Mouse (Mus musculus) intestine, embryonic 16.5 days (tissue): ENCODE measurements at regions not wholly inside any gene's neighbourhood (a gene's known extent, or its start where the extent isn't known, plus 50 kb on each side); places are given as distances from the start of the nearest gene placed in this dataset.
"Not testable (repeated sequence)": the region's sequence is repeated elsewhere in the genome, so short reads cannot be mapped to it uniquely, and the experiment has no call there.

Source experiments
- ATAC-seq: fragments of 200-750 bp; cut with Nextera tagmentation; 2 replicates; pipeline ENCODE4 v1.8.0; 2017; ENCODE audit warnings: moderate TSS enrichment, moderate library complexity
- H3K27ac ChIP-seq: fragments of 300-500 bp; sonication (generic); 2 replicates; pipeline ENCODE4 v1.5.1; 2014; ENCODE audit warnings: mild to moderate bottlenecking, low read length
- H3K27me3 ChIP-seq: fragments of 300-500 bp; sonication (generic); replicated peaks from 2 replicates; pipeline ENCODE4 v1.6.1; 2014; ENCODE audit warnings: low read length, control low read depth, mixed read lengths; ENCODE audit not compliant: control insufficient read depth, insufficient read depth
- H3K36me3 ChIP-seq: fragments of 300-500 bp; sonication (generic); 2 replicates; pipeline ENCODE4 v1.6.1; 2014; ENCODE audit warnings: low read length, control low read depth; ENCODE audit not compliant: control insufficient read depth, insufficient read depth
- H3K4me1 ChIP-seq: fragments of 300-500 bp; sonication (generic); 2 replicates; pipeline ENCODE4 v1.6.1; 2014; ENCODE audit warnings: low read length, control low read depth, mixed read lengths; ENCODE audit not compliant: control insufficient read depth, insufficient read depth
- H3K4me2 ChIP-seq: fragments of 300-500 bp; sonication (generic); 2 replicates; pipeline ENCODE4 v1.6.1; 2014; ENCODE audit warnings: low read depth, low read length, control low read depth
- H3K4me3 ChIP-seq: fragments of 300-500 bp; sonication (generic); 2 replicates; pipeline ENCODE4 v1.5.1; 2014; ENCODE audit warnings: mild to moderate bottlenecking, low read length
- H3K9ac ChIP-seq: fragments of 300-500 bp; sonication (generic); 2 replicates; pipeline ENCODE4 v1.6.1; 2014; ENCODE audit warnings: low read depth, low read length
- H3K9me3 ChIP-seq: fragments of 300-500 bp; sonication (generic); 2 replicates; pipeline ENCODE4 v1.6.1; 2016; ENCODE audit warnings: low read length, control low read depth; ENCODE audit not compliant: control insufficient read depth
- WGBS: fragments of 180-500 bp; shearing (Covaris S2); extraction: QIAGEN DNeasy Blood & Tissue Kit; methylation state at CpG from one replicate; pipeline ENCODE4 v1.1.7; 2014; 5-methylcytosine and 5-hydroxymethylcytosine counted together

DNA sequence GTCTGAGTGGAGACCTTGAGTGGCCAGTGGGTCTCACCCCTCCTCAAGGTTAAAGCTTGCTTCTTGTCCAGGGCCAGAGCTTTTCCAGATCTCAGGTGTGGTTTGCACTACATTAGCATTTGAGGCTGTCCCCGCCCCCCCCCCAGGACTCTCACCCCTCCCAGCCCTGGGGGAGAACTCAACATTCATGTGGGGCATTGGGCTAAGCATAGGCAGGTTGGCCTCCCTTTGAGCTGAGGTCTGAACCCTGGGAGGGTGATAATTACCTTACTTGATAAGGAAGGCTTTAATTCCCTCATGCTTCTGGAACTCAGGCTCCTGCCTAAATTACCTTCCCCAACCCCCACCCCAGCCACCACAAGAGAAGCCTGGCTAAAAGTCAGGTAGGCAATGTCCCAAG, 78.9 kb upstream of the Gm21863 start:
- not testable (repeated sequence) for H3K4me2 ChIP-seq, H3K9ac ChIP-seq, H3K27ac ChIP-seq, H3K4me3 ChIP-seq, H3K4me1 ChIP-seq, H3K27me3 ChIP-seq, H3K9me3 ChIP-seq, H3K36me3 ChIP-seq, ATAC-seq
- 69% methylated on average over 1 of the region's 1 CpGs for WGBS

- Histone ChIP-seq H3K4me3 (no peak overlapping the region), H3K4me2 (no peak overlapping the region), H3K9me3 (peaks cover 4% of the 10 kb centered on the region), H3K27me3 (no peaks in the 10 kb centered on the region), H3K4me1 (no peaks in the 10 kb centered on the region), H3K27ac (no peak overlapping the region), H3K36me3 (no peaks in the 10 kb centered on the region), H3K9ac (no peak overlapping the region)
- no peak for ATAC-seq
Observed at GRCm38 (mm10) chr12:19876186-19876585, 78.1 kb upstream of the Gm21863 start.

GRCm38 (mm10) chr12:19882386-19882785, 71.9 kb upstream of the Gm21863 start:
- 14% methylated on average over 40 of the region's 41 CpGs for WGBS

More at GRCm38 (mm10) chr12:19882386-19882785, 71.9 kb upstream of the Gm21863 start:
- Histone ChIP-seq H3K36me3 (no peaks in the 10 kb centered on the region), H3K4me2 (no peak overlapping the region), H3K4me3 (peak overlapping the region; percentile 7; the same call in 1 of the 2 replicates), H3K9ac (no peak overlapping the region), H3K27ac (no peak overlapping the region), H3K9me3 (peaks cover 7% of the 10 kb centered on the region), H3K4me1 (no peaks in the 10 kb centered on the region), H3K27me3 (no peaks in the 10 kb centered on the region)
- no peak for ATAC-seq
